Mouse (Mus musculus) urinary bladder, postnatal 36 days (tissue): ENCODE data around the gene Ipo9.
"Not testable (repeated sequence)": the region's sequence is repeated elsewhere in the genome, so short reads cannot be mapped to it uniquely, and the experiment has no call there.

Experiments used
- DNase-seq, 2 experiments: peaks; one replicate each; pipeline ENCODE4 v3.0.0; 2022; ENCODE audit warnings: low spot score in 2 of 2, mixed read lengths in 1 of 2

The Ipo9 gene

DNA sequence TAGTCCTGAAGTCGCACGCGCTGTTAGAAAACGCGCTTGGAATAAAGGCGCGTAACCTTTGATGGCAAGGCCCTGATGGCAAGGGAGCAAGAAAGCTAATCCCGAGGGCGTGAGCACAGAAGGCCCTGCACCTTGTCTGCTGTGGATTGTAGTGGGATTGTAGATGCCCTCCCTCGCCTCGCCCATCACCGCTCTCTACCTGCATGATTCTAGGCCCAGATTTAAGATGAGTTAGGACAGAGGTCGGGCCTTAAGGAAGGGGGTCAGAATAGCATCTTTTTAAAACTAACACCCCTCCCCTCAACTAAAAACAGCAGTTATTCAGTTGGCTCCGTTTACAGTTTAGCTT is 344 bp upstream of the Ipo9 start:
- no peak for DNase-seq

DNA sequence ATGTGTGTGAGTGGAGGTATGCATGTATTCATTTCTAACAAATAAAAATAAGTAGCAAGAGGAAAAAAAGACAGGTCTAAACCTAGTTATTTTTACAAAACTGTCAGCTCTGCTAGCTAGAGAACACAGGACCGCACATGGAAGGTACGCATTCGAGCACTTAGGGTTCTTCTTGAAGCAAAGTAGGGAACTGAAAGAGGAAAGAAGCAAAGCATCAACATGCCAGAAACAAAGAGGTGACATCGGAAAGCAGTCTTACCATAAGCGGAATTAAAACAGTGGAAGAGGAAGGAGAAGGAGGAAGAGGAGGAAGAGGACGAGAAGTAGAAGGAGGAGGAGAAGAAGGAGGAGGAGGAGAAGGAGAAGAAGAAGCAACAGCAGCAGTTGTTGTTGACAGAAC is 2.9 kb downstream of the Ipo9 start:
- no peak for DNase-seq

DNA sequence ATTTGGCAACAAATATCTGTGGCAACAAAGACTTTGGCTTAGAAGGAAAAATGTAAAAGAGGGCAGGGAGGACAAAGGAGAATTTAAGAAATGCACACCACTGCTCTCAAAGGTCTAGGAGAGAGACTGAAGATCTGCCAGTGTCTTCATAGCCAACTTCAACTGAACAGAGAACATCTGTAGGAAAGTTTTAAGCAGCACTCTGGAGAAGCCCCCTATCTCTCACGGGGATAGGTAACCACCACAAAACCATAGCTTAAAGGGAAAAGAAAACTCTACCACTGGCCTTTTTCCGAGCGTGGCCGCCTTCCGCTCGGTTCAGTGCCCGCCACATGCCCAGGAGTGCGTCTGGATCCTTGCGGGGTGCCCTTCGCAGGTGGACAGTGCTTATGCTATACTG is 3.7 kb downstream of the Ipo9 start:
- no peak for DNase-seq

DNA sequence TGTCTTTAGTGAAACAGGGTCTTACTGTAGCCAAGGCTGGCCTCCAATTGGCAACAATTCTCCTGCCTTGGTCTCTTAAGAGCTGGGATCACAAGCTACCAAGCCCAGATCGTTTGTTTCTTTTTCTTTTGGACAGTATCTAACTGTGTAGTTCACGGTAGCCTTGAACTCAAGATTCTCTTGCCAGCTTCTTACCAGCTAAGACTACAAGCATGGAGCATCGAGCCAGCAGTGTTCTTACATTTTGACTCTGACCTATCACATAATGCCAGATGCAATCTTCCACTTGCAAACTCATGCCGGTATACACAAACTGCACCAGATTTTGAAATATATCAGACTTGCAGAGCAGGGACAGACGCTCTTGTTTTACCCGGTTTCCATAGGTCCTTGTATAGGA is 7.5 kb downstream of the Ipo9 start:
- no peak for DNase-seq

DNA sequence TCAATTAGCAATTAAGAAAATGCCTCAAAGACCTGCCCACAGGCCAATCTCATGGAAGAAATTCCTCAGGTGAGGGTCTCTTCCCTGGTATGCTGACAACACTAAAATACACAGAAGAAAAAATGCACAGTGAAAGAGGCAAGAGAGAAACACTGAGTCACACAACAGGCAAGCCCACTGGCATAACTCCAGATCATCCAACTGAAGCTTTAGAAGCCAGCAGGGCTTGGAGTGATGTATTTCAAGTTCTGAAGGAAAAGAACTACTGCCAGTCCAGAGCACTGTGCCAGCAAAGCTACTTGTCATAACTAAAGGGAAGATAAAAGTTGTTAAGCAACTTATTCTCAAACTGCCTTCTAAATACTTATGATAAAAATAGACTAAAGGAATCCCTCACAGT is 16.3 kb downstream of the Ipo9 start:
- DNase-seq = peak in 1 of 2 experiments; percentile 10

DNA sequence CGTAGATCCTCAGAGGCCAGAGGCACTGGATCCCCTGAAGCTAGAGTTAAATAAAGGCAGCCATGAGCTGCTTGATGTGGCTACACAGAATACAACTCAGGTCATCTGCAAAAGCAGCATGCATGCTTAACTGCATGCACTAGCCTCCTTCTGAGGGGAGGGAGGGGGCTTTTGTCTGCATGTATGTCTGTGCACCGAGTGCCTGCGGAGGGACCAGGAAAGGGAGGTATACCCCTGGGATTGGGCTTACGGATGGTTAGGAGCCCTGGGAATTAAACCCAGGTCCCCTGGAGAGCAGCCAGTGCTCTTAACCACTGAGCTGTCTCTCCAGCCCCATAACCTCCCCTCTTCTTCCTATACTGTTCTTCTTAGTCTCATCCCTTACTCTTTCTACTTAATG is 18.2 kb downstream of the Ipo9 start:
- DNase-seq = no peak

DNA sequence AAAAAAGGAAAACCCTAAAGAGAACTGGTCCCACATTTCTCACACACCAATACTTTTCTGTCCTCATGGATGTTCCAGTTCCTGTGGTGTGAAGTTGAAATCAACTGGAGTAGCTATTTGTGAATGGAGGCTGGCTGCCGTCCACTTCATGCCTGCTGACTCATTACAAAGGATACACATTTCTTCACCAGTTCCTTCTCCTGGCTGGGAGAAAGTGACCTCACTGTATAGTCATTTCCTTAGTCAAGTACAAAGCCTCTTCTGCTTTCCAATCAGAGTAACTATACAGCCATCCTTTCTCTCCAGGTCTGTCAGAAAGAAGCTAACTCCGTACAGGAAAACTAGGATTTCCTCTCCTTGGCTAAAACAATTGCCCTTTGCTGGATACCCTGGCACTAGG is 19.3 kb downstream of the Ipo9 start:
- DNase-seq = peak; percentile 30 to 71

DNA sequence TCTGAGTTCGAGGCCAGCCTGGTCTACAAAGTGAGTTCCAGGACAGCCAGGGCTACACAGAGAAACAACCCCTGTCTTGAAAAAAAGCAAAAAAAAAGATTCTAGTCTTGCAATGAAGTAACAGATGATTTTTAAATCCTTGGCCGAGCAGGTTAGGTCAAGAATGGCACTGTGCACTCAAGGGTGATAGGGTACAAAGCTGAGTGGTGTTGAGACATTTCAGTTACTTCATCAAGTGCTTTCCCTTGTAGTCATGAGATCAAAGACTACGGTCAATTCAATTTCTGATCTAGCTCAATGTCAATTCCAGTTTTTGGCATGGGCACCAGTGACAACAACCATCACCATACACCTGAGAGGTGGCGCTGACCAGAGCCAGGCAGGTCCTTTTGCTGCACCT is 21.3 kb downstream of the Ipo9 start:
- no peak for DNase-seq

DNA sequence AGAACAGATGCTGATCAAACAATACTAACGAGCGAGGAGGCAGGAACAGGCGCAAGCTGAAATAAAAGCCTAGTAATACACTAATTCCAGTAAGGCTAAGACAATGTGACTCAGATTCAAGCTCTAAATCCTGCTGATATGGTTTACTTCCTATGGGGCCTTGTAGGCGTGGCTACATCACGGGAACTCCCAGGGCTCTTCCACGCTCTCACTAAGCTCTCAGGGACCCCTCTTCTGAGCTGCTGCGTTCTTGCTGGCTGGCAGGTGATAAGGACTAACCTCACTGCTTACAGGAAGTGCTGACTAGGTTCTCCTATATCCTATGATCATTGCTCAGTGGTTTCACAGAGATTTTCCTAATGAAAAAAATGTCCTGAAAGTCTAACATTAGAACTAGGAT is 24.9 kb downstream of the Ipo9 start:
- DNase-seq = no peak

DNA sequence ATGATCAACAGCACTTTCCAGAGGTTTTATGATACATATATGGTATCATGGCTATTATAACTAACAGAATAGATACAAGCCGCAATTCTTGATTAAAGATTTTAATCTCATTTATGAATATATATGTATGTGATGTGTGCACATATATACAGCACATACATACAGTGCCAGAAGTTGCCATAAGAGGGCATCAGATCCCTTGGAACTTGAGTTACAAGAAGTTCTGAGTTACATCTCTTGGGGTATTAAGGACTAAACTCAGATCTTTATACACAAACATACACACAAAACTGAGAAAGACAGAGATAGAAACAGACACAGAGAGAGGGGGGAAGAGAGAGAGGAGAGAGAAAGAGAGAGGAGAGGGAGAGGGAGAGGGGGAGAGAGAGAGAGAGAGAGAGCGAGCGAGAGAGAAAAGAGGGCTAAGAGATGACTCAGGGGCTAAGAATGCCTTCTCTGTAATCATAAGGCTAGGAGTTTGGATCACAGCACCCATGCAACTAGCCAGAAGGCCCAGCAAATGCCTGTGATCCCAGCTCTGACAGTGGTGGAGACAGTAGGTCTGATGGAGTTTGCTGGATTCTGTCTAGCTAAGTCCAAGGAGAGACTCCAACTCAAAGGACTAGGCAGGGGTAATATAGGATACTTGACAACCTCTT is 28.7 kb downstream of the Ipo9 start:
- DNase-seq = no peak

DNA sequence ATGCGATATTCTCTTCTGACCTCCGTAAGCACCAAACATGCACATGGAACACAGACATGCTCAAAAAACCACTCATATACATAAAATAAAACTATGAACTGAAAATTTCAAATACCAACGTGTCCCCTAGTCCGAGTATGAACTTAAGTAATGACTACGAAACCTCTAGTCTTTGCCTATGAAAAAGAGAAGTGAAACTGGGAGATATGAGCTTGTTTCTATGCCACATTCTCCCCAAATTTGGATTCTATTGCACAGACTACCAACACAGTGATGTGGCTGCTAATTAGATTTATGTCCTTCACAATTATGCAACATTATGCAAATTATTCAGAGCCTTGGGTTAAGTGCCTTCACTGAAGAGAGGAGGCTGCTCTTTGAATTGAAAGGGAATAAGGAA is 30.8 kb downstream of the Ipo9 start:
- DNase-seq = no peak

DNA sequence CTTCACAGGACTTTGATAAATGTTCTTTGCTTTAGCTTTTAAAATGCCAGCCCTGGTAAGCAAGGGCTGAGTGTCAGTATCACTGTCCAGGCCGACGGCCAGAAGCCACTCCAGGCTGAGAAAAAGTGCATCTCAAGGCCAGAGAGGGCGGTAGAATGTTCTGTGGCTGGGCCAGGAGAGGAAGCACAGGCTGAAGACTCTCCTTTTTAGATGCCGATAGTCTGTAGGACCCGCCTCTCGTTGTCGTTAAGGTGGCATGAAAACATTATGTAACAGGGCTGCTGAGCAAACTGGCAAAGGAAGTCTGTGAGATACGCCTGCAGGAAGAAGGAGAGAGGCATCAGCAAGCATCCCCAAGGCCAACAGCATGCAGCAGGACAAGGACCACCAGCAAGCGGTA is 45.1 kb downstream of the Ipo9 start:
- no peak for DNase-seq

DNA sequence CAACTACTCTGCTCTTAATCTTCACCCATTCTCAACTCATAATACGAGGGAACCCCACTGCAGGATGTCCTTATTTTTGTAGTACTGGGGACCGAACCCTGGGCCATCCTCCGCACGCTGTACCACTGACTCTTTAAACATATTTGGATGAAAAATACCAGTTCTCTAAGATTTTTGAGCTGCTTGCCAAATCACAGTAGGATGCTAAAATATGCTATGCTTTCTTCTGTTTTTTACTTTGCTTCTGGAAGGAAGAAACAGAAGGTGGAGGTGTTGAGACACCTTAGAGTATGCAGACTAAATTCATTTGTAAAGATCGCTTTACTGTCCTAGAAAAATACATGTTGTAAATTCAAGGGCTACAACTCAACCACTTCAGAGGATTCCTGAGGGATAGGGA is 46.1 kb downstream of the Ipo9 start:
- DNase-seq = no peak

DNA sequence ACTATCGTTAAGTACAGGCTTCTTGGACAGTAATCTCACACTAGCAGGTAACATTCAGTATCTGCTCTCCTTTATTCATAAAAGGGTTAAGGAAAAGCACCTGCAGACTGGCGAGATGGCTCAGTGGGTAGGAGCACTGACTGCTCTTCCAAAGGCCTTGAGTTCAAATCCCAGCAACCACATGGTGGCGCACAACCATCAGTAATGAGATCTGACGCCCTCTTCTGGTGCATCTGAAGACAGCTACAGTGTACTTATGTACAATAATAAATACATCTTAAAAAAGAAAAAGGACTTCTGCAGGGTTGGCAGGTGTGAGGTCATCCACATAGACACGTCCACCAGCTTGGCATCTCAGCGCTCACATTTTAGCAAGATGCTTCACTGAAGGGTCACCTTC is 48.7 kb downstream of the Ipo9 start:
- not testable (repeated sequence) for DNase-seq

DNA sequence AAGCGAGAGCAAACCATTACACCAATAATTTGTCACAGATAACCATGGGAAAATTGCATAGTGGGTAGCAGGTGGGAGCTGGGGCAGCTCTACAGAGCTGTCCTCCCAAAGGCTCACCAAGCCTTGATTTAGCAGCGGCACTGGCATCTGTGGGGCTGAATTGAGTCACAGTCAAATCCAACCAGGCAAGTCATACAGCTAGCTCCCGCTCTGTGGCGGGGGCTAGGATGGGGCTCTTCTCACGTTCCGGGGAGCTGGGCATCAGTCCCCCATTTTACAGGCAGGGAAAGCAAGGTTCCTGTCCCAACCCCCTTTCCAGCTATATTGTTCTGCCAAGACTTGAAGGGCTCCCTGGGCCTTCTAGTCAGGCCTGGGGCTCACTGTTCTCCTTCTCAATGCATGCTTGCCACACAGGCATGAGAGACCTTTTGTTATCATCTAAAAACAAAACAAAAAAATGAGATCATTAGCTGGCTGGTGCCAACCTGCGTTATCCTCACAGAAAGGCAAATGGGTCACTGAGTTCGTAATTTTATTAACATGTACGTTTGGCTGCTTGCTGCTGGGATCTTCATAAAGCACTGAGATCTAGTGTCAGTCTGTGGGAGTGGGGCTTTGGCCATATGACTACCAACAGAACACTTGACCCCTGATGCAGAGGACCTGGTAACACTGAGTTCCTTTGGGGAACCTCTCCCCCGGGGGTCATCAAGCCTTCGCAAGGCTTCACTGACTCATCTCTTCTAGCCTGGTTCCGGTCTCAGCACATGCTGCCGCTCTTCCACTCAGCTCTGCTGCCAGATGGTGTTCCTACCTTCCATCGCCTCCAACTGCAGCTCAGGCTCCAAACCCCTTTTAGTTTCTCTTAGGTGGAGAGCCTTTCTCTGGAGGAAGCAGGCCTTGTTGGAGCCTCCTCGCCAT is 50.0 kb downstream of the Ipo9 start:
- no peak for DNase-seq

DNA sequence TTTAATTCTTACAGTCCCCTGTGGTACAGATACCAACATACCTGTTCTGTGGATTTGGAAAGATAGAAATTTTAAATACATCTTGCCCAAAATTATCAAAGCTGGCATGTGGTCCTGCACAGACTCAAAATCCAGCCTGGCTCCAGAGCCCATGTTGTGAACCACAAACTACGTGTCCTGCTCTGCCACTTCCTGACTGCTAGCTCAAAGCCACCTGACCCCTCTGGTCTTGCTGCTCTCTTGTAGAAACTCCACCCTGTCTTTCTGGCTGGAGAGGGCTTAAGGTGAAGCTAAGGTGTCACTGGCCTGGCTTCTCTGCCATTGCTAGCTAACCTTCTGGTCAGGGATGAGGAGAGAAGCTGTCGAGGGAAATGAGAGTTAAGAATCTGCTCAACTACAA is 51.3 kb downstream of the Ipo9 start:
- DNase-seq = no peak

DNA sequence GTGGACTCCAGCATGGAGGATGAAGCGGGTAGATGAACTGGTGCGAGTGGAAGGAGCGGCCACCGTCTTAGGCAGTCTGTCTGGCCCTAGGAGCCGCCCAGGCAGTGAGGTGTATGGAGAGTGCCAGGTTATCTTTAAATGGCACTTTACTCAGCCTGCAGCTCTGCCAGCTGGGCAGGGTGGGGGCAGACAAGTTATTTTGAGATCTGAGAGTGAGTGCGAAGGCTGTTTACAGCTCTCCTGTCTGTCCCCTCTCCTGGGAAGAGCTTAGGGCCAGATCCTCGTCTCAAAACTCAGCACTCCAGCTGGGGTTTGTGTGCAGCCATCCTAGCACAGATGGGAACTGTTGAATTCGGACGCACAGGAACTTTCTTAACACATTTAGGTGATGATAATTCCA is 51.7 kb downstream of the Ipo9 start:
- no peak for DNase-seq

DNA sequence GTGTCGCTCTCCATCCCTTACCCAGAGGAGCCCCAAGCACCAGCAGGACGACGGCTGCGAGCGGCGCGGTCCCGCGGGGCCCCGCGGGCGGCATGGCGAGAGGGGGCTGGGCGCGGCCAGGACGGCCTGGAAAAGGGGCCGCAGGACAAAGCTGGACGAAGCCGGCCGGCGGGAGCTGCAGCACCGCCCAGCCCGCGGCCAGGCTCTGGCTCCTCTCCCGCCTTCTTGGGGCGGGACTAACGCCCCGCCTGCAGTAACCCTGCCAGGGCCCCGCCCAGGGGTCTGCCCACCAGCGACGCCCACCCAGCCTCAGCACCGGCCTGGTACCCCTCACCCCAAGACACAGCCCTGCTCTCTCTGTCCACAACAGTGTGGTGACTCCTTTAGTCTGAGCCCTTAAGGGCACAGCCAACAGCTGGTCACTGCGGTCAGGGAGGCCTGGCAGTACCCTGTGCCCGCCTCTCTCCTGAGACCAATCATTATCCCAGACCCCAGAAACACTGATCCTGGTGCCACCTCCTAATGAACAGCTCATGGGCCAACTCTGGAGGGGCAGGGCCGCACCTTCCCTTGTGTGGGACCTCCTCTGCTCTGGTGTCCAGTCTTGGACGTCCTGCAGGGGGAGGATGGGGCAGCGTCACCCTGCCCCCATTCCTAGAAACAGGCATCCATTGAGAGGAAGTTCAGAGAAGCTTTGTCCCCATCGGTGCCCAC is 55.3 kb downstream of the Ipo9 start, which contains the start of gene Shisa4:
Shisa4 (minus strand) TSS at position 370 of the 714 bp plus-strand sequence.
- DNase-seq = peak in 1 of 2 experiments; percentile 40

DNA sequence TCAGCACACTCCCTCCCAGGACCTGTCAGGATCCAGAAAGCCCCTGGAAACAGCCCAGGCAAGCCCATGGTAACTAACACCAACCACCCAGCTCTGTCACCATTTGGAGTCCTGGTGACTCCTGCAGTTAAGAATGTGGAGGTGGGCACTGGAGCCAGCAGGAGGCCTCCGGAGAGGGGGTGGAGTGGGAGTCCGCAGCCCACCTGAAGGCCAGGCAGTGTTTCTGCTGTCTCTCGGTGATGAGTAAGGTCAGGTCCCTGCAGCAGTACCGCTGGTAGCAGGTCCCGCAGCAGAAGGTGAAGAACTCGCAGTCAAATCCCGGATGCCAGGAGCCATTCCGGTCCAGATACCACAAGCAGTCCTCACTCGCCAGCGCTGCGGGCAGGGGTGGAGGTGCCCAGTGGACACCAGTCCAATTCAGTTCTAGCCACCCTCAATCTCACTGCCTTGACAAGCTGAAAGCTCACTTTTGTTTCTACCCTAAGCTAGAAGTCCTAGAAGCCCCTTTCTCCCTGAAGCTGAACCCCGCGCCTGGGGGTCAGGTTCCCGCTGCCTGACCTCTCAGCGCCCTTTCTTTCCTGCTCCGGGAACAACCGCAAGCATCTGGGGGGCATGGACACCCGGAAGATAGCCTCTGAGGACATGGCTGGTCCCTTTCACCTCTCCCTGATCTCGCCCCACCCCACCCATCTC is 56.0 kb downstream of the Ipo9 start:
- no peak for DNase-seq

DNA sequence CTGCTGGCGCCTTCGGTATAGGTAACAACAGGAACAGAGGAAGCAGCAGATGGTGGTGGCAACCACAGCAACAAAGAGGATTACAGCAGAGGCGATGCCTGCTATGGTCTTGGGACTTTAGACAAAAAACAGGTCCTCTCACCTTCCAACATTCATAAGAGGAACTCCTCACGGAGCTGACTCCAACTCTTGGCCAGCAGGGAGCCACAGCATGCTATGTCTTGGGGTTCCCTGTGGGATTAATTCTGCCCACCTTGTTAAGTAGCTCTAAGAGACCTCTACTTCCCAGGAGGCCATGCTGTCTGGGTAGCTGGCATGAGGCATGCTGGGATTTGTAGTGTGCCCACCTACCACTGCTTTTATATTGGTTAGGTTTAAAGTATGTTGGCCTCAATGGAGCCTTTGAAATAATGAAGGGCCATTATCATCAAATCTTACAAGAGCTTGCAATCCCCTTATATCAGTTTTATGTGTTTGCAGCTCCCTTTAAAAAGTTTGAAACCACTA is 57.1 kb downstream of the Ipo9 start:
- no peak for DNase-seq

DNA sequence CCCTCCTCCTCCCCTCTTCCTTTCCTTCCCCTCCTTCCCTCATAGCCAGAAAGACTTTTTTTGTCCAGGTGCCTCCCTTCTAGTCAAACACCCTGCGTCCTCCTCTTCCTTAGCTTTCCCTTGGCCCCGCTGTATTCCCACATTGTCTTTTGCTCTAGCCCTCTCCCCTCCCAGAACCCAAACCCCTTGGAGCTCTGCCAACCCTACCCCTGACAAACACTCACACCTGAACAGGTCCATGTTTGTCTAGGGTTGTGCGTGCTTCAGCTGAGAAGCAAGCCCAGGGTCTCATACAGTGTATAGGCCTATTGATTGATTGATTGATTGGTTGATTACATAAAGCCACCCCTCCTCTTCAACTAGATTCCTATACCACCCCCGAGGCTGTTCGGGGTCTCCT is 60.9 kb downstream of the Ipo9 start:
- DNase-seq = no peak

DNA sequence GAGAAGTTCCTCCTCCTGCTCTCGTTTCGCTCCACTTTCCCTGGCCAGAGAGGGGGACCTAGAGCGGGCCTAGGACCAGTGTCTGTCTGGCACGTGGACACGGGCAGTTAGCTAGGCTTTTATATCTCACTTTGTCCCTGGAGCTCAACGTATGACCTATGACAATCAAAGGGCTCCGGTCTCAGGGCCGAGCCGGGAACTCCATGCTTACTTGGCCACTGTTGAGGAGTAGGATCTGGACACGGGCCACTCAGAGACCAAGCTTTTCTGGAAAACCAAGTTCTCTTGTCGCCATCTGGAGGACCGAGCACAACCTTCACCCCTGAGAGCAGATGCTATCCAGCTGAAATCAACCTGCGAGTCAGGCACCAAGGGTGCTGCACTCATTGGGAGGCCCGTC is 61.3 kb downstream of the Ipo9 start:
- DNase-seq = peak; percentile 40 to 62
